Mouse (Mus musculus): ENCODE results near the gene Napepld. TPM values are rescaled to one million over a fixed set of nuclear protein-coding genes. Genes with fewer than 3 reads are reported as not detected.
"Not testable (repeated sequence)": the region's sequence is repeated elsewhere in the genome, so short reads cannot be mapped to it uniquely, and the experiment has no call there.

Napepld gene
- polyA plus RNA-seq, 1 experiment from 2014 or later = 2.3 TPM

DNA sequence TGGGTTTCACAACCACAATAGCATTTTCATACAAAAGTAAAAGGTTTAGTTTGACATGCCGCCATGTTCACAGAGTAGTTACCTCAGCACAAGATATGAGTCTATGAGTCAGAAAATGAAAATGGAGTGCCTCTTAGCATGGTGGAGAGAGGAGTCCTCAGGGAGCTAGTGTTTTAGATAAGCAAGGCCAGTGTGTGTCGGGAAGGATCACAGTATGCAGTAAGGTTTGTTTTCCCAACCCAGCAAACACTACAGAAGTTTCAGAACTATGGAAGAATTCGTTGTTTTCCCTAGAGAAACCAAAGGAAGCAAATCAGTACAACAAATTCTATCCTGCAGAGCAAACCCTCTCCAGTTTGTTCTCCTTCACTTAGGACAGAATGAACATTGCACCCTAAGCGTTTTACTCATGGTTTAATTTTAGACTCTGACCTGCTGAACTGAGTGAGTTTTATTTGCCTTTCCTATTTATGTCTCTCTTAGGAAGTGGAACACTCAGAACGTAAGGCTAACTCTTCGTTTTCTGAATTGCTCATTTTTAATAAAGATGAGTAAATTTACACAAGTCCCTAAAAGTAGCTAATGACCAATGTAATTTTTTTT, 1.8 kb upstream of the Napepld start:
- WGBS = 34% methylated on average over 6 of the region's 6 CpGs
- TF ChIP-seq CTCF (IDR thresholded peaks at IDR 0.05; ENCODE audit: low read depth) = no peak
- ATAC-seq = no peak

DNA sequence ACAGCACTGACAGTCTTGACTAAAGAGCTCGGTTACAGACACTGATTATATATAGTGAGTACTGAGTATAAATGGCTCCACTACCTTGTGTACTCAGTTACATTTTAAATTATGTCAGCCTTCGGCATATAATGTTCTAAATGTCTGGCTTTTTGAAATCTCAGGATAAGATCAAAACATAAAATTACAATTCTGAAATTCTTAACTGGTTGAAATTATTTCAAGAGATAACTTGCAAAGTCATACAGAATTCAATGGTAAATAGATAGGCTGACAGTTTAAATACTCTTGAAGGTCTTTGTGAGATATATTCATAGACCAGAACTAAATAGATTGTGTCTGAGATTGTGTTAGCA, 791 bp upstream of the Napepld start:
- no peaks in the 10 kb centered on the region for H3K36me3 ChIP-seq (ENCODE audit: control insufficient read depth, insufficient read depth)
- no peak for ATAC-seq
- TF ChIP-seq CTCF (IDR thresholded peaks at IDR 0.05; ENCODE audit: low read depth) = no peak
- peak overlapping the region; percentile 69; the same call in 1 of the 2 replicates for H3K9ac ChIP-seq (ENCODE audit: low read depth, low read length)
- WGBS = 52% methylated on average over 2 of the region's 2 CpGs
- peak overlapping the region; percentile 60 for H3K4me3 ChIP-seq (ENCODE audit: low read depth, low read length)
- H3K27me3 ChIP-seq (replicated peaks; ENCODE audit: control insufficient read depth, insufficient read depth, low read length) = no peaks in the 10 kb centered on the region
- peak overlapping the region; percentile 97 for H3K27ac ChIP-seq (ENCODE audit: low read depth, low read length)
- peak overlapping the region; percentile 77 for H3K4me2 ChIP-seq (replicated peaks; ENCODE audit: low read depth)
- no peaks in the 10 kb centered on the region for H3K9me3 ChIP-seq (ENCODE audit: control insufficient read depth)
- no peaks in the 10 kb centered on the region for H3K4me1 ChIP-seq (replicated peaks; ENCODE audit: control insufficient read depth, insufficient read depth, low read length)

More for the DNA sequence above, 1.8 kb upstream of the Napepld start:
- Histone ChIP-seq H3K9me3 (ENCODE audit: control insufficient read depth) (no peaks in the 10 kb centered on the region), H3K27me3 (replicated peaks; ENCODE audit: control insufficient read depth, insufficient read depth, low read length) (no peaks in the 10 kb centered on the region), H3K4me3 (ENCODE audit: low read depth, low read length) (no peak overlapping the region), H3K9ac (ENCODE audit: low read depth, low read length) (no peak overlapping the region), H3K4me1 (replicated peaks; ENCODE audit: control insufficient read depth, insufficient read depth, low read length) (no peaks in the 10 kb centered on the region), H3K4me2 (replicated peaks; ENCODE audit: low read depth) (peak overlapping the region; percentile 41), H3K36me3 (ENCODE audit: control insufficient read depth, insufficient read depth) (no peaks in the 10 kb centered on the region), H3K27ac (ENCODE audit: low read depth, low read length) (peak overlapping the region; percentile 63; the same call in 1 of the 2 replicates)

DNA sequence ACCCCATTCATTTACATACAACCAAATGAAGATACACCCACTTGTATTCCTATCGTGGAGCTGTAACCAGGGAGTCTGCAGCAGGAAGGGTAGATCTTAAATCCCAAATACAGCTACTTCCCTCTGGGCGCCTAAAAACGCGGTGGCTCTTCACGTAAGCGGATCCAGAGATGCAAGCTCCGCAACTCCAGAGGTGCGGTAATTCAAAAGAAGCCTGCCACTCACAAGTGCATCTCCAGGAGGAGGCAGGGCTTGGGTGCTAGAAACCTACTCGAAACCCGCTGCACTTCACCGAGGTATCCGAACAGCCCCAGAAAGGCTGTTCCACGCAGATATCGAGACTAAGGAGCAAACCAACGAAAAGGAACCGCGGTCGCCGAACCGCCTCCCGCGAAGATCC, 262 bp downstream of the Napepld start:
- Histone ChIP-seq H3K4me2 (replicated peaks; ENCODE audit: low read depth) (peak overlapping the region; percentile 77), H3K9ac (ENCODE audit: low read depth, low read length) (peak overlapping the region; percentile 52), H3K4me1 (replicated peaks; ENCODE audit: control insufficient read depth, insufficient read depth, low read length) (no peaks in the 10 kb centered on the region), H3K9me3 (ENCODE audit: control insufficient read depth) (no peaks in the 10 kb centered on the region), H3K27ac (ENCODE audit: low read depth, low read length) (no peak overlapping the region; the same call in 1 of the 2 replicates), H3K27me3 (replicated peaks; ENCODE audit: control insufficient read depth, insufficient read depth, low read length) (no peaks in the 10 kb centered on the region), H3K4me3 (ENCODE audit: low read depth, low read length) (peak overlapping the region; percentile 60), H3K36me3 (ENCODE audit: control insufficient read depth, insufficient read depth) (no peaks in the 10 kb centered on the region)
- TF ChIP-seq CTCF (IDR thresholded peaks at IDR 0.05; ENCODE audit: low read depth) = no peak
- peak; percentile 34 for ATAC-seq
- under 1% methylated on average over 22 of the region's 22 CpGs for WGBS

DNA sequence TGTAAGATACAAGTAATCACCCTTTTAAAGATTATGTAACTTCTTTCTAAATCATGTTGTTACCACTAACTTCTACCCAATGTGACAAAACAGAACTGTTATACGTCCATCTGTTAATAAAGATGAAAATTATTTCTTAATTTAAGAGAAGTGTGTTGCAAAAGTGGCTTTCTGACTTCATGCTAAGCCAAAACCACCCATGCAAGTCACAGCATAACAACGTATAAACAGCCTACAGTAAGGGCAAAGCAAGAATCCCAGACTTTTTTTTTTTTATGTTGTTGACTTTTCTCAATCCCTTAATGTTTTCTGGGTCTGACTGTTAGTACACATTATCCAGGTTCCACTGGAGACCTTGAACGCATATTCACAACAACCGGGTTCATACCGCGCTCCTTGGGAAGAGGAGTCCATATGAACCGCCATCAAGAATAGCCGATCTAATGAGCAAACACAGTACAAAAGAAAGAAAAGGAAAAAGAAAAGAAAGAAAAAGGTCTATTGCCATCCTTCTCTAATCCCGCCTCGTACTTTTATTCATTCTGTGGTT, 849 bp downstream of the Napepld start:
- H3K4me2 ChIP-seq (replicated peaks; ENCODE audit: low read depth) = peak overlapping the region; percentile 77
- H3K36me3 ChIP-seq (ENCODE audit: control insufficient read depth, insufficient read depth) = no peaks in the 10 kb centered on the region
- H3K9me3 ChIP-seq (ENCODE audit: control insufficient read depth) = no peaks in the 10 kb centered on the region
- no peak for ATAC-seq
- no peaks in the 10 kb centered on the region for H3K4me1 ChIP-seq (replicated peaks; ENCODE audit: control insufficient read depth, insufficient read depth, low read length)
- no peak overlapping the region for H3K27ac ChIP-seq (ENCODE audit: low read depth, low read length)
- no peaks in the 10 kb centered on the region for H3K27me3 ChIP-seq (replicated peaks; ENCODE audit: control insufficient read depth, insufficient read depth, low read length)
- WGBS = 18% methylated on average over 10 of the region's 10 CpGs
- H3K9ac ChIP-seq (ENCODE audit: low read depth, low read length) = 0 out of 2 replicates have a peak overlapping the region, but pooled peaks have one; percentile 52
- peak overlapping the region; percentile 60 for H3K4me3 ChIP-seq (ENCODE audit: low read depth, low read length)
- TF ChIP-seq CTCF (IDR thresholded peaks at IDR 0.05; ENCODE audit: low read depth) = no peak

DNA sequence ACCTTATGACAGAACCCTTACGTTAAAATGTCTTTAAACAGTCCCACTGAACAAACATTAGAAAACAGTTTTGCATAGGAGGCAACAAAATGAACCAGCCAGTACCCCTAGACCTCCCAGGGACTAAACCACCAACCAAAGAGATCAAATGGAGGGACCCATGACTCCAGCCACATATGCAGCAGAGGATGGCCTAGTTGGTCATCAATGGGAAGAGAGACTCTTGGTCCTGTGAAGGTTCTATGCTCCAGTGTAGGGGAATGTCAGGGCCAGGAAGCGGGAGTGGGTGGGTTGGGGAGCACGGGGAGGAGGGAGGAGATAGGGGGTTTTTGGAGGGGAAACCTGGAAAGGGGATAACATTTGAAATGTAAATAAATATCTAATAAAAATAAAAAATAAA, 1.6 kb downstream of the Napepld start:
- not testable (repeated sequence) for H3K9ac ChIP-seq (ENCODE audit: low read depth, low read length); H3K4me3 ChIP-seq (ENCODE audit: low read depth, low read length); H3K27me3 ChIP-seq (replicated peaks; ENCODE audit: control insufficient read depth, insufficient read depth, low read length); H3K4me2 ChIP-seq (replicated peaks; ENCODE audit: low read depth); H3K27ac ChIP-seq (ENCODE audit: low read depth, low read length); H3K9me3 ChIP-seq (ENCODE audit: control insufficient read depth); H3K36me3 ChIP-seq (ENCODE audit: control insufficient read depth, insufficient read depth); ATAC-seq; H3K4me1 ChIP-seq (replicated peaks; ENCODE audit: control insufficient read depth, insufficient read depth, low read length)
- WGBS = 96% methylated on average over 3 of the region's 3 CpGs

DNA sequence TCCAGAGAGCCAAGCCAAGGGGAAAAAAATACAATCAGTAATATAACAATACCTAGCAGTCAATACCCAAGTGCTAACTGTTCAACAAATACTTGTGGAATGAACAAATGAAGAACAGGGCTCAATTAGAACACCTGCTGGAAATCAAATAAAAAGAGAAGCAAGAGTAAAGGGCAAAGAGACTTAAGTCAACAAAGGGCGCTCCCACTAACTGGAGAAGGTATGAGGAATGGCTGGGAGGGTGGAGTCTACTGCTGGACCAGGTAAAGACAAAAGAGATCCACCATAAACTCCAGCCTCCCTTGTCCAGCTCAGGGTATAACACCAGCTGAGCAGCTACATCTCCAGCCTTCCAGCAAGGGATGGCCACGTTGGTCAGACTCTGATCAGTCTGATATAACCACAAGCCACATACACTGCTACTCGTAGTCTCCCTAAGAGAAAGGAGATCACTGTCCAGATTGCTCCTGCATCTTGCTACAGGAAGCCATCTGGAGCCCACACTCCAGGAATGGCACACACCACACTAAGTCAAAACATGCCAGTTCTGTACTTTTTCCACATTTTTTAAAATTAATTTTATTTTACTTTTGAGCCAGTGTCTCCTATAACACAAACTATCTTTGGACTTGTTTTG, 6.2 kb downstream of the Napepld start:
- no peak overlapping the region for H3K27ac ChIP-seq (ENCODE audit: low read depth, low read length)
- WGBS = 65% methylated on average over 3 of the region's 3 CpGs
- peak; percentile 39; the same call in 1 of the 2 replicates for ATAC-seq
- H3K4me2 ChIP-seq (replicated peaks; ENCODE audit: low read depth) = no peak overlapping the region
- TF ChIP-seq CTCF (IDR thresholded peaks at IDR 0.05; ENCODE audit: low read depth) = no peak
- no peak overlapping the region for H3K9ac ChIP-seq (ENCODE audit: low read depth, low read length)
- H3K4me1 ChIP-seq (replicated peaks; ENCODE audit: control insufficient read depth, insufficient read depth, low read length) = peaks cover 3% of the 10 kb centered on the region; the same call in 1 of the 2 replicates
- no peaks in the 10 kb centered on the region for H3K9me3 ChIP-seq (ENCODE audit: control insufficient read depth)
- H3K27me3 ChIP-seq (replicated peaks; ENCODE audit: control insufficient read depth, insufficient read depth, low read length) = no peaks in the 10 kb centered on the region
- H3K4me3 ChIP-seq (ENCODE audit: low read depth, low read length) = no peak overlapping the region
- no peaks in the 10 kb centered on the region for H3K36me3 ChIP-seq (ENCODE audit: control insufficient read depth, insufficient read depth)
